Mouse (Mus musculus): Measurements from ENCODE around the gene Ubtd2. TPM values are rescaled to one million over a fixed set of nuclear protein-coding genes. Genes with fewer than 3 reads are reported as not detected.
"Not testable (repeated sequence)": the region's sequence is repeated elsewhere in the genome, so short reads cannot be mapped to it uniquely, and the experiment has no call there.

Ubtd2 gene
- polyA plus RNA-seq, 1 experiment from 2014 or later: 53.7 TPM

DNA sequence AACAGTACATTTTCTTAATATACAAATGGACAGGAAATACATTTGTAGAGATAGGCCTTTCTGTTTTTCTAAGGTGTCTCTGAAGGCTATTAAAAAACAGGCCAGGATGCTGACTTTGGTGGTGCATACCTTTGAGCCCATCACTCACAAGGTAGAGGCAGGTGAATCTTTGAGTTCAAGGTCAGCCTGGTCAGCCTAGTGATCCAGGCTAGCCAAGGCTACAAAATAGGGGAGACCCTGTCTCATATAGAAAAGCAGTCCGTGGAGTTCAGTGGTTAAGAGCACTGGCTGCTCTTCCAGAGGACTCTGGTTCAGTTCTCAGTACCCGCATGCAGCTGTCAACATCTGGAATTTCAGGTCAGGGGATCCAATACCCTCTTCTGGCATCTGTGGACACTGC lies 48.5 kb downstream of the Ubtd2 start:
- H3K27me3 ChIP-seq (ENCODE audit: control insufficient read depth, insufficient read depth, low read length): no peaks in the 10 kb centered on the region
- ATAC-seq (ENCODE audit: low FRiP score): no peak
- H3K9me3 ChIP-seq (ENCODE audit: control insufficient read depth, low read length): no peaks in the 10 kb centered on the region
- WGBS: 98% methylated on average over 2 of the region's 2 CpGs
- no peak overlapping the region for H3K27ac ChIP-seq
- no peak overlapping the region for H3K4me3 ChIP-seq (replicated peaks; ENCODE audit: low read length)
- H3K9ac ChIP-seq: no peak overlapping the region
- H3K4me2 ChIP-seq (replicated peaks): no peak overlapping the region
- no peak for DNase-seq (ENCODE audit: low spot score)
- peaks cover 35% of the 10 kb centered on the region for H3K36me3 ChIP-seq (replicated peaks; ENCODE audit: control insufficient read depth, insufficient read depth)
- H3K4me1 ChIP-seq (replicated peaks; ENCODE audit: control insufficient read depth, insufficient read depth, low read length): no peaks in the 10 kb centered on the region

DNA sequence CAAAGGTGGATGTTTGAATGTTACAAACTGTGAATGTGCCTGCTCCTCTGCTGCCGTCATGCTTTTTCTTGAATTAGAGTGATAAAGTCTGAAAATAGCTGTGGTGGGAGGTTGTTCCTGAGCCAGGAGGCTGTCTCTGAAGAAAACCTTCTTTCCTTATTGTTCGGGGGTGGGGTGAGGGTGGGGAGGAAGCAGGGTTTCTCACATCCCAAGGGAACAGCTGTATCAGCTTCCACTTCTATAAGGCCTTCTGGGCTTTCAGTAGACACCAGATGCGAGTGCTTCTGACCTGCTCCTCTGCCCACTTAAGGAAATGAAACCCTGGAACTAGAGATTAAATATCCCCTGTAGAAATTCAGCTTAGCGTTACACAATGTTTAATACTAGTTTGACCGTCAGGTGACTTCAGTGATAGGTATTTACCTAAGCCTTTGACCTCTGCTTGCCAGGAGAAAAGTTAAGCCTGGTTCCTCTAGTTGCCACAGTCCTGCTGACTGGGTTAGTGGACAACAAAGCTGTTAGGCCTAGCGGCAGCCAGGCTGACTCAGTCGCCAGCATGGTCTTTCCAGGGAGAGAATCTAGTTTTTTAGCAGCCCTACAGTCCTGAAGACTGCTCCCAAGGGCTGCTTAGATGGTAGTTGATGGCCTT lies 50.0 kb downstream of the Ubtd2 start:
- ATAC-seq (ENCODE audit: low FRiP score): no peak
- WGBS: 87% methylated on average over 7 of the region's 7 CpGs
- DNase-seq (ENCODE audit: low spot score): no peak

GRCm38 (mm10) chr11:32510930-32511329 lies 55.8 kb downstream of the Ubtd2 start:
- no peak overlapping the region for H3K27ac ChIP-seq
- ATAC-seq (ENCODE audit: low FRiP score) (no peak), DNase-seq (ENCODE audit: low spot score) (no peak)
- H3K27me3 ChIP-seq (ENCODE audit: control insufficient read depth, insufficient read depth, low read length): no peaks in the 10 kb centered on the region
- H3K4me2 ChIP-seq (replicated peaks): no peak overlapping the region
- 74% methylated on average over 1 of the region's 1 CpGs for WGBS
- no peak overlapping the region for H3K4me3 ChIP-seq (replicated peaks; ENCODE audit: low read length)
- H3K4me1 ChIP-seq (replicated peaks; ENCODE audit: control insufficient read depth, insufficient read depth, low read length): no peaks in the 10 kb centered on the region
- H3K9ac ChIP-seq: no peak overlapping the region
- peaks cover 6% of the 10 kb centered on the region for H3K36me3 ChIP-seq (replicated peaks; ENCODE audit: control insufficient read depth, insufficient read depth)
- no peaks in the 10 kb centered on the region for H3K9me3 ChIP-seq (ENCODE audit: control insufficient read depth, low read length)

More for the DNA sequence above, 50.0 kb downstream of the Ubtd2 start:
- H3K27ac ChIP-seq: no peak overlapping the region
- no peak overlapping the region for H3K9ac ChIP-seq
- no peaks in the 10 kb centered on the region for H3K4me1 ChIP-seq (replicated peaks; ENCODE audit: control insufficient read depth, insufficient read depth, low read length)
- H3K27me3 ChIP-seq (ENCODE audit: control insufficient read depth, insufficient read depth, low read length): no peaks in the 10 kb centered on the region
- peaks cover 24% of the 10 kb centered on the region for H3K36me3 ChIP-seq (replicated peaks; ENCODE audit: control insufficient read depth, insufficient read depth)
- no peak overlapping the region for H3K4me3 ChIP-seq (replicated peaks; ENCODE audit: low read length)
- no peaks in the 10 kb centered on the region for H3K9me3 ChIP-seq (ENCODE audit: control insufficient read depth, low read length)
- H3K4me2 ChIP-seq (replicated peaks): no peak overlapping the region

DNA sequence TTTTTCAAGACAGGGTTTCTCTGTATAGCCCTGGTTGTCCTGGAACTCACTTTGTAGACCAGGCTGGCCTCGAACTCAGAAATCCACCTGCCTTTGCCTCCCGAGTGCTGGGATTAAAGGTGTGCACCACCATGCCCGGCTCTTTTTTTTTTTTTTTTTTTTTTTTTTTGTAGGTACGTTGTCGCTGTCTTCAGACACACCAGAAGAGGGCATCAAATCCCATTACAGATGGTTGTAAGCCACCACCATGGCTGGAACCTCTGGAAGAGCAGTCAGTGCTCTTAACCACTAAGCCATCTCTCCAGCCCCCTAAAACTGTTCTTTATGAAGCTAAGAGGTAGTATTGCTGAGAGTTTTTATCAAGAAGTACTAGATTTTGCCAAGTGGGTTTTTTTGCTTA lies 59.7 kb downstream of the Ubtd2 start:
- not testable (repeated sequence) for H3K27ac ChIP-seq; H3K4me3 ChIP-seq (replicated peaks; ENCODE audit: low read length); H3K9ac ChIP-seq; H3K27me3 ChIP-seq (ENCODE audit: control insufficient read depth, insufficient read depth, low read length); H3K9me3 ChIP-seq (ENCODE audit: control insufficient read depth, low read length); ATAC-seq (ENCODE audit: low FRiP score); H3K4me2 ChIP-seq (replicated peaks); H3K4me1 ChIP-seq (replicated peaks; ENCODE audit: control insufficient read depth, insufficient read depth, low read length); DNase-seq (ENCODE audit: low spot score)
- H3K36me3 ChIP-seq (replicated peaks; ENCODE audit: control insufficient read depth, insufficient read depth): peaks cover 37% of the 10 kb centered on the region
- 90% methylated on average over 5 of the region's 5 CpGs for WGBS

DNA sequence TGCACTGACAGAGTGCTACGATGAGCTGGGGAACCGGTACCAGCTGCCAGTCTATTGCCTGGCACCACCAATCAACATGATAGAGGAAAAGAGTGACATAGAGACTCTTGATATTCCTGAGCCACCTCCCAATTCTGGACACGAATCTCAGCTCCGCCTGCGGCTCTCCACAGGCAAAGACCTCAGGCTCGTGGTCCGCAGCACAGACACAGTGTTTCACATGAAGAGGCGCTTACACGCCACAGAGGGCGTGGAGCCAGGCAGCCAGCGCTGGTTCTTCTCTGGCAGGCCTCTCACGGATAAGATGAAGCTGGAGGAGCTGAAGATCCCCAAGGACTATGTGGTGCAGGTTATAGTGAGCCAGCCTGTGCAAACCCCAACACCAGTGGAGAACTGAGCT lies 60.9 kb downstream of the Ubtd2 start:
- ATAC-seq (ENCODE audit: low FRiP score) (no peak), DNase-seq (ENCODE audit: low spot score) (no peak)
- Histone ChIP-seq H3K9me3 (ENCODE audit: control insufficient read depth, low read length) (no peaks in the 10 kb centered on the region), H3K9ac (no peak overlapping the region), H3K4me1 (replicated peaks; ENCODE audit: control insufficient read depth, insufficient read depth, low read length) (no peaks in the 10 kb centered on the region), H3K27ac (no peak overlapping the region), H3K27me3 (ENCODE audit: control insufficient read depth, insufficient read depth, low read length) (no peaks in the 10 kb centered on the region), H3K4me2 (replicated peaks) (no peak overlapping the region), H3K36me3 (replicated peaks; ENCODE audit: control insufficient read depth, insufficient read depth) (peaks cover 41% of the 10 kb centered on the region), H3K4me3 (replicated peaks; ENCODE audit: low read length) (no peak overlapping the region)
- WGBS: 91% methylated on average over 12 of the region's 12 CpGs

DNA sequence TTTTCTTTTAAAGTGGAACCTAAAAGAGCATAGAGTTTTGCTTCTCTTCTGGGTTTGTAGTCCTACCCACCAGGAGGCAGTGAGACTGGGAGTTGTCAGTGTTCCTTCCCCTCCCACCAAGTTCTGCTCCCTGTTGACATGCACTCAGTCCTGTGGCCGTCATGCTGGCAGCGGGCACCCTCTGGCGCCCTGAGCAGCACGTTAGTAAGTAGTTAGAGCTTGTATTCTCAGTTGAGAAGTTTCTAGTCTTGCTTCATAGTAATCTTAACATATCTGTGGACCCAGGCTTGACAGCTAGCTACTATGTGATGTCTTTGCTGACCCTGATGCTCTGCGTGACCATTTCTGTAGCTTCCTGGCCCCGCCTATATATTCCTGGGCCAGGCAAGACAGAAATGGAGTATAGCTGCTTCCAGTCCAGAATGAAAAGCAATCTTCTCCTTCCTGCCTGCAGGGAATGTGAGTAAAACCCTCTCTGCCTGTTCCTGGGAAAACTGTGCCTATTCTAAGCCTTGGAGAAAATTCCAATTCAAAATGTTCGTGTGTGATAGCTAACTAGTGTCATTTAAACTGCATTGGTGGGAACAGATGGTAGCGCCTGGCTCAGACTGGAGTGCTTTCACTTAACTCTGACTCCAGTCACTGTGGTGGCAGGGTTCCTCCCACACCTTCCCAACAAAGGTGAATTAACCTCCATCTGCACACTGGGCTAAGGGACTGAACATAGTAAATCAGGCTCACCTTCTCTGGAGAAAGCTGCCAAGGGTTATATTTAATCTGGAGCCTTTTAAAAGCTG lies 61.9 kb downstream of the Ubtd2 start:
- no peak overlapping the region for H3K4me3 ChIP-seq (replicated peaks; ENCODE audit: low read length)
- no peak overlapping the region for H3K27ac ChIP-seq
- no peak overlapping the region for H3K4me2 ChIP-seq (replicated peaks)
- H3K9me3 ChIP-seq (ENCODE audit: control insufficient read depth, low read length): no peaks in the 10 kb centered on the region
- ATAC-seq (ENCODE audit: low FRiP score): no peak
- H3K36me3 ChIP-seq (replicated peaks; ENCODE audit: control insufficient read depth, insufficient read depth): peaks cover 41% of the 10 kb centered on the region
- H3K9ac ChIP-seq: no peak overlapping the region
- H3K27me3 ChIP-seq (ENCODE audit: control insufficient read depth, insufficient read depth, low read length): no peaks in the 10 kb centered on the region
- H3K4me1 ChIP-seq (replicated peaks; ENCODE audit: control insufficient read depth, insufficient read depth, low read length): no peaks in the 10 kb centered on the region
- WGBS: 88% methylated on average over 8 of the region's 8 CpGs
- no peak for DNase-seq (ENCODE audit: low spot score)

DNA sequence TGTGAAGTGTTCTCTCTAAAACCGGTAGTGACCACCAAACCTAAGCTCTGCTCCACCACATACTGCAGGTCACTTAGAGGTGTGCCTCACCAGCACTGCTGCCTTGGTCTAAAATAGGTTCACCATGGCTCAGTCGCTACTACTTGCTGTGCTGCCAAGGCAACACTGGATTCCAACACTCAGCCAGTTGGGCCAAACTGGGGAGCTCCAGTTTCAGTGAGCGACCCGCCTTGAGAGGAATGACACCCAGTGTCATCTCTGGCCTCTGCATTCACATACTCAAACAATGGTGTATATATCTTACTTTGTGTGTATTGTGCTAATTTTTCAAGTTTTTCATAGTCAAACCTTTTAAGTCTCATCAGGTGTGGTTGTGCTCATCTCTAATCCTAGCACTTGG lies 63.6 kb downstream of the Ubtd2 start:
- 95% methylated on average over 4 of the region's 4 CpGs for WGBS
- DNase-seq (ENCODE audit: low spot score) (no peak), ATAC-seq (ENCODE audit: low FRiP score) (no peak)
- Histone ChIP-seq H3K27ac (no peak overlapping the region), H3K36me3 (replicated peaks; ENCODE audit: control insufficient read depth, insufficient read depth) (peaks cover 41% of the 10 kb centered on the region), H3K4me3 (replicated peaks; ENCODE audit: low read length) (no peak overlapping the region), H3K4me2 (replicated peaks) (no peak overlapping the region), H3K9ac (no peak overlapping the region), H3K27me3 (ENCODE audit: control insufficient read depth, insufficient read depth, low read length) (no peaks in the 10 kb centered on the region), H3K9me3 (ENCODE audit: control insufficient read depth, low read length) (no peaks in the 10 kb centered on the region), H3K4me1 (replicated peaks; ENCODE audit: control insufficient read depth, insufficient read depth, low read length) (no peaks in the 10 kb centered on the region)

GRCm38 (mm10) chr11:32519354-32519753 lies 64.2 kb downstream of the Ubtd2 start:
- H3K36me3 ChIP-seq (replicated peaks; ENCODE audit: control insufficient read depth, insufficient read depth): peaks cover 44% of the 10 kb centered on the region
- ATAC-seq (ENCODE audit: low FRiP score) (no peak), DNase-seq (ENCODE audit: low spot score) (no peak)
- no peak overlapping the region for H3K4me3 ChIP-seq (replicated peaks; ENCODE audit: low read length)
- no peaks in the 10 kb centered on the region for H3K9me3 ChIP-seq (ENCODE audit: control insufficient read depth, low read length)
- H3K9ac ChIP-seq: no peak overlapping the region
- H3K4me2 ChIP-seq (replicated peaks): no peak overlapping the region
- 92% methylated on average over 1 of the region's 1 CpGs for WGBS
- no peak overlapping the region for H3K27ac ChIP-seq
- no peaks in the 10 kb centered on the region for H3K27me3 ChIP-seq (ENCODE audit: control insufficient read depth, insufficient read depth, low read length)
- no peaks in the 10 kb centered on the region for H3K4me1 ChIP-seq (replicated peaks; ENCODE audit: control insufficient read depth, insufficient read depth, low read length)

DNA sequence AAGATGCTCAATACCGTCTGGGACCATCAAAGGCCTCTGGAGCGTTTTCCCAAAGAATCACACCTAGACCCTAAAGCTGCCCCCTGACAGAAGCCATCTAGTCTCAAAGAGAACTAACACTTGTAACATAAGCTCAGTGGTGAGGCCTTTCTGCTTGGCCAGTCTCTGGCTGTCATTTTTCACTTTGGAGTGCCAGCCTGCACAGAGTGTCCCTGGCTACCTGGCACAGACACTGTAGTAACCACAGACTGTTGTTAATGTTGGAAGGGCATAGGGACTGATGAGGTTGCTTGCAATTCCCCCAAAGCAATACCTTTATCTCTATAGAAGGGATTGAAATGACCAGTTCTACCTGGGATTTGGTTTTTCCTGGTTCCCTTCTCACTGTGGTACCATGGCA lies 66.1 kb downstream of the Ubtd2 start:
- no peaks in the 10 kb centered on the region for H3K4me1 ChIP-seq (replicated peaks; ENCODE audit: control insufficient read depth, insufficient read depth, low read length)
- ATAC-seq (ENCODE audit: low FRiP score) (no peak), DNase-seq (ENCODE audit: low spot score) (no peak)
- H3K4me3 ChIP-seq (replicated peaks; ENCODE audit: low read length): no peak overlapping the region
- no peaks in the 10 kb centered on the region for H3K27me3 ChIP-seq (ENCODE audit: control insufficient read depth, insufficient read depth, low read length)
- no peak overlapping the region for H3K4me2 ChIP-seq (replicated peaks)
- no peak overlapping the region for H3K9ac ChIP-seq
- no peak overlapping the region for H3K27ac ChIP-seq
- H3K9me3 ChIP-seq (ENCODE audit: control insufficient read depth, low read length): no peaks in the 10 kb centered on the region
- H3K36me3 ChIP-seq (replicated peaks; ENCODE audit: control insufficient read depth, insufficient read depth): peaks cover 42% of the 10 kb centered on the region
- 86% methylated on average over 2 of the region's 2 CpGs for WGBS

Data from hindbrain, embryonic 14.5 days (tissue).